Mouse (Mus musculus) cerebellum, adult 11 months (tissue): ENCODE measurements around the gene Lnpep.

Experiments
- DNase-seq: peaks from one replicate; pipeline ENCODE4 v3.0.0; 2022

Gene Lnpep

GRCm38 (mm10) chr17:17491622-17492001, 133.2 kb downstream of the Lnpep start:
- DNase-seq = no peak

- no peak for DNase-seq
Measured at GRCm38 (mm10) chr17:17490820-17491621, 133.8 kb downstream of the Lnpep start.

GRCm38 (mm10) chr17:17485789-17486188, 139.1 kb downstream of the Lnpep start:
- DNase-seq = no peak
